30 mouse cellular contexts compared by ENCODE assay signal in genomic region chr16:73012926-73013325, GRCm38 (mm10).
DNase-seq lines count a peak whose midpoint lies in the region; ATAC-seq and TF ChIP-seq lines count a peak whose summit lies in the region.
"Had no signal": no experiment of that assay in that cellular context is flagged by ENCODE, and none has a peak within 500 bp of the region (broad histone marks: within the 10 kb centered on the region; RNA-seq: fewer than 3 reads in every experiment).

No protein-coding gene starts in this region.

- peak overlapping the region; percentile 12 for H3K4me3 ChIP-seq in testis, adult 2 months (ENCODE audit: control insufficient read depth, low read depth, low read length)
- no peak overlapping the region for H3K4me3 ChIP-seq in layer of hippocampus, adult 2 months
- H3K4me3 ChIP-seq: embryonic facial prominence, embryonic 10.5 days; embryonic facial prominence, embryonic 13.5 days; forebrain, embryonic 10.5 days; forebrain, embryonic 13.5 days; heart, embryonic 12.5 days; heart, embryonic 15.5 days; hindbrain, embryonic 10.5 days; hindbrain, embryonic 13.5 days had no signal

- no peaks in the 10 kb centered on the region for H3K27me3 ChIP-seq in testis, adult 2 months (ENCODE audit: control insufficient read depth, insufficient read depth, low read length)
- H3K27me3 ChIP-seq: embryonic facial prominence, embryonic 13.5 days; forebrain, embryonic 13.5 days; heart, embryonic 12.5 days; heart, embryonic 15.5 days; hindbrain, embryonic 13.5 days had no signal

- DNase-seq in testis, postnatal 10 days (ENCODE audit: low spot score), result no peak
- DNase-seq in ES-CJ7 (ENCODE audit: low read depth, low spot score) (peak; percentile 74), ZHBTc4 (ENCODE audit: low read depth, low spot score) (peak; percentile 67)
- DNase-seq in layer of hippocampus, adult 2 months (ENCODE audit: low spot score in 2 of 2), result no peak
- no peak for DNase-seq in spleen, postnatal 14 days (ENCODE audit: low spot score in 2 of 2)
- DNase-seq: adrenal gland, adult 8-10 months; adrenal gland, postnatal 25 days; cerebellum, adult 11-12 months; cerebellum, adult 8-10 months; cerebellum, postnatal 10 days; cerebellum, postnatal 36 days; embryo, embryonic 11 days; gastrocnemius, postnatal 10 days; gastrocnemius, postnatal 36 days; heart, postnatal 10 days; heart, postnatal 36 days had no signal

- TF ChIP-seq CTCF in testis, adult 2 months (IDR thresholded peaks at IDR 0.05; ENCODE audit: control insufficient read depth, insufficient read depth, insufficient replicate concordance, low read depth, low read length), result no peak
- TF ChIP-seq CTCF in layer of hippocampus, adult 2 months (conservative IDR thresholded peaks at IDR 0.05), result no peak

- no peak for TF ChIP-seq POLR2A in testis, adult 2 months (IDR thresholded peaks at IDR 0.05; ENCODE audit: control insufficient read depth, low read depth, low read length)

- H3K36me3 ChIP-seq in testis, adult 2 months (ENCODE audit: control insufficient read depth, insufficient read depth, low read length), result no peaks in the 10 kb centered on the region

- H3K4me1 ChIP-seq in testis, adult 2 months (ENCODE audit: control insufficient read depth, insufficient read depth, low read length), result peaks cover 6% of the 10 kb centered on the region
- H3K4me1 ChIP-seq: forebrain, embryonic 10.5 days; forebrain, embryonic 13.5 days; hindbrain, embryonic 13.5 days had no signal

- ATAC-seq in erythroblast, adult 5-6 weeks (replicated peaks; ENCODE audit: low FRiP score, poor library complexity, severe bottlenecking), result no peak
- ATAC-seq: CD4-positive, CD25-positive, alpha-beta regulatory T cell, adult 4 months; forebrain, embryonic 13.5 days; forebrain, embryonic 16.5 days; hindbrain, embryonic 16.5 days; intestine, postnatal 0 days had no signal

- no peak overlapping the region for H3K27ac ChIP-seq in testis, adult 2 months (ENCODE audit: control insufficient read depth, insufficient read depth, low read depth, low read length)
- H3K27ac ChIP-seq in layer of hippocampus, adult 2 months, result no peak overlapping the region
- H3K27ac ChIP-seq: embryonic facial prominence, embryonic 10.5 days; embryonic facial prominence, embryonic 13.5 days; forebrain, embryonic 10.5 days; forebrain, embryonic 13.5 days; heart, embryonic 15.5 days; hindbrain, embryonic 10.5 days; hindbrain, embryonic 13.5 days had no signal

Comparison
In these comparisons a context has a peak if more than half of its experiments do, and no peak if none do; other contexts are left out.
1. DNase-seq: peak in ES-CJ7 (single experiment) and ZHBTc4 (single experiment); none in testis, postnatal 10 days (single experiment), layer of hippocampus, adult 2 months (0 of 2) and spleen, postnatal 14 days (0 of 2).